Mouse (Mus musculus) adipocyte (in vitro differentiated cells): ENCODE measurements at regions not wholly inside any gene's neighbourhood (a gene's known extent, or its start where the extent isn't known, plus 50 kb on each side); places are given as distances from the start of the nearest gene placed in this dataset.
A peak's percentile ranks its signal among the peaks of the same experiment; 100 is the strongest.

ENCODE experiments used
- DNase-seq: peaks from one replicate; pipeline ENCODE4 v3.0.0-alpha.2; 2016; ENCODE audit warnings: low spot score

DNA sequence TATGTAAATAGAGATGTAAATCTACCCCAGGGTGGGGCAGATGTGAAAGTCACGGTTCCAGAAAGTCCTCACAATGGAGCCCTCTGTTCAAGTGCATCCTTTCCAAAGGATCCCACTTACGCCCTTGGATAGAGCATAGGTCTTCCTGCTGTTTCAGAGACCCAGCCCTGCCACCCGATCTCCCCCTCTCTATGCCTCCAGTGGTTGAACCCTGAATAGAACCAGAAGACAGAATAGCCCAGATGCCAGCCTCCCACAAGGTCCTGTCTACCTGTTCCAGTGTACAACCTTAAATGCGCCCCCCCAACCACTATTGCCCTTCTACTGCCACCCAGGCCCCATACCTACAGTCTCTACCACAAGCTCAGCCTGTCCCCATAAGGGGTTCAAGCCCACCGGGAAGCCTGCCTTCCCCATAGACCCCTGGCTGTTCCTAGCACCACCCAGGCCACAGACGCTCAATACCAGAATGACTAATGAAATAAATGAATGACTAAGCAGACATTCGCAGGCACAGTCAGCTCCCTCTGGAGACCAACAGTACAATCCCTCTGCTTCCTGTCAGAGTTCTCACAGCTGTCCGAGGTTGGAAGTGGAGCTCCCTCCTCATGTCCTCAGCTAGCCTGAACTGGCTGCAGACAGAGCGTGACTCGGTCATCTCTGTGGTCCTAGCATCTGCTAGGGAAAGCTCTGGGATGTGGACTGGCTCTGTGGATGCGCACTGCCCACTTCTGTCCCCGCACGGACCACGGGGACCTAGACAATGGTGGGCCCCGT lies 133.4 kb upstream of the 1600014C23Rik start:
- peak; percentile 56 for DNase-seq

DNA sequence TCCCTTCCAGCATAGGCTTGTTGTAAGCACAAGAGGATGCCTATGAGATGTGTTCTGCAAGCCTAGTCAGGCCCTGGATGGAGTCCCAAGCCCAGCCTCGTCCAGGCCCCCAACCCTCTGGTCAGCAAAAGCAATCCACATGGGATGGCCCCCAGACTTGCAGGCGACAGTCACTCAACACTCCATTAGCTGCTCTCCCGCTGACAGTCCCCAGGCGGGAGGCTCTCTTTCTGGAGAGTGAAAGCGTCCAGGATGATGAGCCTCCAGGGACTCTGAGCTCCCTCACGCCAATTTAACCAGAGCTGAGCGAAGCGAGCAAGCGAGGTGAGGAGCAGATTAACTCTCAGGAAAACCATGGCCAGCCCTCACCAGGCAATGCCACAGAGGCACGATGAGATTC lies 132.7 kb upstream of the 1600014C23Rik start:
- DNase-seq: no peak

DNA sequence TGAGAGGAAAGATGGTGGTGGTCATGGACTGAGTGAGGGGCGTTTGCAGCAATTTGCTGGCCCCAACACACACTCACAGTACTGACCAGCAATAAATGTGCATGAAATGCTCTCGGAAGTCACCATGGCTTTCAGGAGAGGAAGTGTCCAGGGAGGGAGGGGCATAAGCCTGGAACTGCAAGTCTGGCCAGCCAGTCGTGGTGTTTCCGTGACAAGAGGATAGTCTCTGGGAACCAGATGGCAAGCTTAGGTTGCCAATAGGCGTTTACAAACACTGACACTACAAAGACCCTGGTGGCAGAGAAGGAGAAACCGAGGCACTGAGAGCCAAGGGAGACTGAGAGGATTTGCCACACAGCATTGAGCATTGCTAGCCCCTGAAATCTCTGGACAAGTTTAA lies 132.3 kb upstream of the 1600014C23Rik start:
- DNase-seq: no peak

DNA sequence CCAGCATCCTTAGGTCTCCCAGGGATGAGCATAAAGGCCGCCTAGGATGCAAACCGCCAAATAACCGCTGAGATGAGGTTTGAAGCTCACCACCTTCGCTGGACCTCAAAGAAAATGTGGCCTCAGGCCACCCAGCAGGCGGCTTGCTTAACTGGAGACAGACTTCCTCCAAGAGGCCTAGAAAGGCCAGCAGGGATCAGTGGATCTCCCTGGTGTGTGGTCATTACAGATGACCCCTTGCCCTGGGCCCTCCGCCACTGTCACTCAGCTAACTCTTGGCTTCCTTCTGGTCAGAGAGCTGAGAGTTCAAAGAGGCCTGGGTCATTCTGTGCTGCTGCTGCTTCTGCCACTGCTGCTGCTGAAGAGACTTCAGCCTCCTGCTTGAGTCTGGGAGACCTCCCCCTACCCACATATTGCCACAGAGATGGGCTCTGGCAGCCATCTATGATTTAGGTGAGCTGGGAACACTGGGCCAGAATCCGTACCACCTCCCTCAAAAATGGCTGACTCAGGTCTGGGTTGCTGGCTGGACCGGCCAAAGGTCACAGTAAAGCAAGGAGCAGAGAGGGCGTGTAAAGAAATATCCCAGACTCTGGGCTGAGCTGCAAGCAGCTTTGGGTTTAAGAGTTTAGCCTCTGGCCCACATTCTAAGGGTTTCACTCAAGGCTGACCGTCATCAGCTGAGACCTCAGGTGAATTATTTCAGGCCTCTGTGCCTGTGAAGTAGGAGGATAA lies 130.0 kb upstream of the 1600014C23Rik start:
- peak; percentile 39 for DNase-seq

DNA sequence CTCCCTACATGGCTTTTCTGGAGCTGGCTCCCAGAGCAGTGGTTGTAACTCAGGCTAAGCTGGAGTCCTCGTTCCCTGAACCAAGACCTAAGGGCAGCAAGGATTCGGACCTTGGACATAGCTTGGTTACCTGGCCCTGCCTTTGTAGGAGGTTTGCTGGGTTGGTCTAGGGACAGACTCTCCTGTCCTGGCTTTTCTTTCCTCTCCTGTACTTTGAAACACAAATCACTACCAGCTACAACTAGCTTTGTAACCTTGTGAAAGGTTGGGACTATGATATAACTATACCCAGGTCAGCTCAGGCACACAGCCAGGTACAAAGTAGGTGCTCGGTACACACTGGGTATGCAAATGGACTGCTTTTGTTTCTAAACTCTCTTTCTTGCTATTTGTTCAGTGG lies 129.4 kb upstream of the 1600014C23Rik start:
- no peak for DNase-seq

DNA sequence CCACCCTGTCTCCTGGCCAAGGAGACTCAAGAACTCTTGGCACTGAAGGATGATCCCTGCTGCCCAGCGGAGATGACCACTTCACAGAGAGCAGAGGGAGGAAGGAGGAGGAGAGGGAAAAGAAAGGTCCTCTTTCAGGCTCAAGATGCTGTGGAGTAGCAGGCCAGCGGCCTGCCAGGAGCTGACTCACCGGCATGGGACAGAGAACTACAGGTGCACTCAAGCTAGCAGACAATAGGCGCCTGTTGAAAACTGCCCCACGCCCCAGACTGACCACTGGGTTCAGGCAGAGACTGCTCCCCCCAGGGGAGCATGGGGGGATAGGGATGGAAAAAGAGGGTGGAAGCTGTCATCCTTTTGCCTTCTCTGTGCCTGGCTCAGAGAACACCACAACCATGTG lies 125.8 kb upstream of the 1600014C23Rik start:
- DNase-seq: no peak

DNA sequence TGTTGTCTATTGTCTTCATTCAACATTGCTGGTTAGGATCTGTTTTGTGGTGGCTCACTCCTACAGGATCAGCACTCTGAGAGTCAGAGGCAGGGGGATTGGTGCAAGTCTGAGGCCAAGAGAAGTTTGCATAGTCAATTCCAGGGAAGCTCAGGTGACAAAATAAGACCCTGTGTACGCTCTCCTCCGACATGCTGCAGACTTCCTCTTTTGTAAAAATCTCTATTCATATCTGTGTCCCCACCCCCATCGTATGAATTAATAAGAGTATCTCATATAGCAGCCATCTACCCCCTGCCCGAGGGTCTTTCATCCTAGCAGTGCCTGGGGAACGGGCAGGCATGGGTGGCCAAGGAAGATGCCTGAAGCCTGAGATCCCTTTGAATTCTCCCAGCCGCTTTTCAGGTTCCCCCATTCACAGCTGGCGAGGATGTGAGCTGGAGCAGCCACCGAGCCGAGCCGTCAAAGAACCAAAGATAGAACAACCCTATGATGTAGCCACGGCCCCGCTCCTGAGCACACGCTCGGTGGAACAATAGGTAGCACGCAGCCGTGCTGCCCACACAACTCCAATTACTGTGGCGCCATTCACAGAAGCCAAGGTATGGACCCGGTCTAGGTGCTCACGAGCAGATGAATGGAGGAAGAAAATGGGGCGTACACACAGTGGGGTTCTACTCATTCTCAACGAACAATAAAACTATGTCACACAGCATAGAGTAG lies 120.4 kb upstream of the 1600014C23Rik start:
- DNase-seq: no peak

DNA sequence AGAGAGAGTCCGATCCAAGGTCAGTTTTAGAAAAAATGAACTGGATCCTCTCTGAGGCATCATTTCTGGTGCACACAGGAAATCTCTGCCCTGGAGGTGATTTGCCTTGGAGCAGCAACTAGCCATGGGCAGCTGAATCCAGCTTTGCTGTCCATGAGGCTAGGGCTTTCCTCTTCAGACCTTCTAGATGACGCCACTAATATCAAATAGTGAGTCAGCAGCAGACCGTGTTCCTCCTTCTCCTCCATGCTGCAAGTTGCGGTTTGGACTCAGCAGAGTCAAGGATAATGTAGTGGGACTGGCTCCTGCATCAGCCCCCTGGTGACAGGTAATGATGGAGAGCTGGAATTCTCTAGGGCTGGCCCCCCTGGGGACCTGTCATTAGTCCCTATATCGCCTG lies 118.8 kb upstream of the 1600014C23Rik start:
- DNase-seq: no peak

DNA sequence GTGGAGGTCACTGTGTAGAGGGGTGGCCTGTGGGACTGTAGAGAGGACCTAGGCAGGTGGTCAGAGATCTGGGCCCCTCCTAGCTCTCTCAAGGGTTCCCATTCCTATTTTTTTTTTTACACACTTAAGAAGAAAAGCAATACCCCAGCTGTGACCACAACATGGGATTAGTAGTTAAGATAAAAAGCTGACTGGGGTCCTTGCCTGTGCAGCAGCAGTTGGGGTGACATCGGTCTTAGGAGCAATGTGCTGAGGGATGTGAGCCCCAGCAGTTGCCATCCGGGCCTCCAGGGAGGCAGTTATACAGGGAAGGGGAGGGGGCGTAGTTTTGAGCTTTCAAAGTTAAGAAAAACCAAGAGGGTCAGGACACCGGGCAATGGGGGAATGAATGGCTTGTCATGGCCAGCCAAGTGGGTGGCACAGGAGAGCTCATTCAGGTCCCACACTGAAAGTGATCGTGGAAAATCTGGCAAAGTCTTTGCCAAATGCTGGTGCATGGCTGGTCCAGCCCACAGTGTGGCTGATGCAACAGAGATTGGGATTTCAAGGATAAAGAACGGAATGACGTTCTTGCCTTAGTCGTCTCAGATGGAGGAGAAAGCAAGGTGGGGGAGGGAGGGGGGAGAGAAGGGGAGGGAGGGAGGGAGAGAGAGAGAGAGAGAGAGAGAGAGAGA lies 118.2 kb upstream of the 1600014C23Rik start:
- no peak for DNase-seq

DNA sequence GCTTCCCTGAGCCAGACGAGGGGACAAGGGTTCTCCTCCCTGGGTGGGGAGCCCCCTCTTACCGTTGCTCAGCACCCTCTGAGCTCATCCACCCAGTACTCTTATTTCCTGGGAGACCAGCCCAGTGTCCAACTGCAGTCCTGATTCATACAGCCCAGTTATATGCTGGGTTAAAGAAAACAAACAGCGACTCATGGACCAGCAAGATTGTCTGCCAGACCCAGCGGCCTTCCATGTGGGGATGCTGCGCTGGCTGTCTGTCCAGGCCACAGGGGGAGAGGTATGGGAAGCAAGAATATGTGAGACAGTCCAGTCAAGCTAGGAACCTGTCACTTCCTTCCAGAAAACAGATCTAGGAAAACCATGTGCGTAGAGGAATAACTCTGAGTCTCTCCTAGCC lies 117.3 kb upstream of the 1600014C23Rik start:
- DNase-seq: no peak

DNA sequence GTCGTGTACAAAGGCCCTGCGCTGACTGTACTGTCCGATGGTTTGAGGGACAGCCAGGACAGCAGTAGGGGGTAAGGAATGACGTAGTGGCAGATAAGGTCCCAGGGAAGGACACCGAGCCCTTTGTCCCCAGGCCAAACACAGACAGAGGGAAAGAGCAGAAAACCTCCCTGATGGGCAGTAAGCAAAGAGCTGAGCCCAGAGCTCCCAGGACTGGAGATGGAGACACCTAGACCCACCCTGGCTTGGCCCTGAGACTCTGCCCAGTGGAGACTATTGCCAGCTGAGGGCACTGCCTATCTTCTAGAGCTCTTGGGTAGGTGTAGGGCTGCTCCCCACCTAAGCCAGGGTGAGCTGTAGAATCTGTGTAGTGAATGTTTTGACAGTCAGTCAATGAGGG lies 116.5 kb upstream of the 1600014C23Rik start:
- DNase-seq: no peak

DNA sequence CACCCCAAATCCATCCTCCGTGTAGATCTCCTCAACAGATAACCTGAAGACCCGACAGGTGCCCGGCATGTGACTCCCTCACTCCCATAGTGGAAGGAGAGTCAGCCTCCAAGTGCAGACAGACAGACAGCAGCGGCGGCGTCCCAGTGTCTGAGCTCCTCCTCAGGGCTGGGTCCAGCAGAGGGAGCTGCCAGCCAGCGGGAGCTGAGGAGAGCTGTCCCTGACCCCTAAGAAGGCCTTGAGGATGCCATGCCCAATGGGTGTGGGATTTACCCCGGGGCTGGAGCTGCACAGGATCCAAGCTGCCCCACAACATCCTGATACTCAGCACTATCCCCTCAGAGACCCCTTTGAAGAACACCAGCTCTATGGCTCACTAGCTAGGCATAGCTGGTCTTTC lies 115.0 kb upstream of the 1600014C23Rik start:
- peak; percentile 55 for DNase-seq

DNA sequence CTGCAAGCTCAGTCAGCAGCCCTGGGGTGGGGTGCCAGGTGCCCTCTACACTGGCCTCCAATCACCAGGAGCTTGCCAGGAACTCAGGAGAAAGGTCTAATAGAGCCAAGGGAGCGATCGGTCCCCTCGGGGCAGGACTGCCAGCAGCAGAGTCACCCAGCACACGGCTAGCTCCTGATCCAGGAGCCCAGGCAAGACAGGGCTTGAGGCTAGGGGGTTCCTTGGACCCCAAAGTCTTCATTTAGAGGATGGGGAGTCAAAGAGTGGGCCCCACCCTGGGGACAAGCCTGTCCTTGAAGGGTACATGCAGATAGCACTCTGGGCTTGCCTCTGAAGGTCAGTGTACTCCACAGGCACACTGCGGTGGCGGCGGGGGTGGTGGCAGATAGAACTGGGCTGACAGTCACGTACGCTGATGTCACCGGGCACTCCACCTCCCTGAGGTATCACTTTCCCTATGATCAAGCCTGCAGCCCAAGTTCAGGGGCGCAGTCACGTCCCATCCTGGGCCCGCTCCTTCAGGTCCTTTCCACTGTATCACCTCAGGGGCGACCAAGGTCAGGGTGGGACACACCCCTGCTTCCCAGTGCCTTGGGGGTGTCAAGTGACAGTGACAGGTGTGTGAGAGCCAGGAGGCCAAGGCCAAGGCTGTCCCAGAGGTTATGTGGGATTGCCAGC lies 114.2 kb upstream of the 1600014C23Rik start:
- no peak for DNase-seq

DNA sequence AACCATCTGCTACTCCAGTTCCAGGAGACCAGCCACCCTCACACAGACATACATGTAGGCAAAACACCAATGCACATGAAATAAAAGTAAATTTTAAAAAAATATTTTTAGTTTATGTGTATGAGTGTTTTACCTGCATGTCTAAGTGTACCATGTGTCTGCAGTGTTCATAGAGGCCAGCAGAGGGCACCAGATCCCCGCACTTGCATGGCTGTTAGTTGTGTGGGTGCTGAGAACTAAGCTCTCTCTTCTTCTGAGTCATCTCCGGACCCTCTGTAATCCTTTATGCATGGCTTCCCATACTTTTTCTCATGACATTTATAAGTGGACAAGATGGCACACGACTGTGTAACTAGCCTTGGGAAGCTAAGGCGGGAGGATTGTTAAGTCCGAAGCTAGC lies 112.2 kb upstream of the 1600014C23Rik start:
- DNase-seq: no peak

DNA sequence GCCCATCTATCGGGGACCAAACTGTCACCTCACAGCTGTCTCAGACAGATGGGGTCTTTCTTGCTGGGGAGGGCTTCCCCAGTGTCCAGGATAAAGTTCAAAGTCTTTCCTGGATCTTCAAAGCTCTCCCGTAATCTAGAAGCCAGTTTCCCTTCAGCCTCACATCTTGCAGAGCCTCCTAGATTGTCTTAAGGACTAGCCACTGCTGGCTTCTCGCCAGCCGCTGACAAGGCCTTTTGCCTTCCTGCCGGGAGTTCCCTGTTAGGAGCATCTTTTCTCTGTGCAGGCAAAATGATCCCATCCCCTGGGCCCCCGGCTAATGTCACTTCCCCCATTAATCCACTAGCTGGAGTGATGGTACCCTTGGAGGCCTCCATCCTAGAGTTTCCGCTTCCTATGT lies 103.1 kb upstream of the 1600014C23Rik start:
- DNase-seq: no peak

DNA sequence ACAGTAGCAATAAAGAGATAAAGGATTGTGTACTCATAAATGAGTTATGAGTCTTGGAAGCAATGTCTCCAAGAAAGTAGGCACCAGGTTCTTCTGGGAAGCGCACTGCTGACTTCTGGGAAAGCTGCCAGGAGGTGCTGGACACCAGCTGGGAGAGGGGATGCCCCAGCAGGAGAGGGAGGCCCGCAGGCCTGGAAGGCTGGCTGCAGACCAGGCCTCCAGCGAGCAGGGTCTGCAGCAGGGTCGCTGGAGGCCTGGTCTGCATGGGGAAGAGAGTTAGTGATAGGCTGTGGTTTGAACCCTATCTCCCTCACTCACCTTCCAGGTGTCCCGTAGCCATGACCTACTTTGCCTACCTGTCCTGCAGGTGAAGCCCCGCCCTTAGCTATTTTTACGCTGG lies 102.6 kb upstream of the 1600014C23Rik start:
- peak; percentile 53 for DNase-seq

DNA sequence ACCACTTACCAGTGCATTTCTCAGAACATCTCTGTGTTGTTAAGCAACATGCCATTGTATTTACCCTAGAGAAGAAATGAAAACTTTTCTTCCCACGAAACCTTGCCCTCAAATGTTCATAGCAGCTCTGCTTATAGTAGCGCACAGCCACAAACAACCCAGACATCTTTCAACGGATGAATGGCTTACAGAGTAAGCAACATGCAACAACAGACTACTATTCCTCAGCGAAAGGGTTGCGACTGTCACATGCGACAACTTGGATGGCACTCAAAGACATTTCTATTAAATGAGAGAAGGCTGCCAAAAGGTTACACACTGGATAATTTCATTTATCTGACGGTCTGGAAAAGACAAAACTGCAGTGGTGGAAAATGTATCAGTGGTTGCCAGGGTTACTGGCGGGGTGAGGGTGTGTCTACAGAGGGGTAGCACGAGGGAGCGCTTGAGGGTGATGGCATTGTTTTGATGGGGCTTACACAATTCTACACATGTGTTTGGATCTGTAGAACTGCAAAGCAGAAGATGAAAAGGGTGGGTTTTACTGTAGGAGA lies 101.0 kb upstream of the 1600014C23Rik start:
- DNase-seq: no peak

DNA sequence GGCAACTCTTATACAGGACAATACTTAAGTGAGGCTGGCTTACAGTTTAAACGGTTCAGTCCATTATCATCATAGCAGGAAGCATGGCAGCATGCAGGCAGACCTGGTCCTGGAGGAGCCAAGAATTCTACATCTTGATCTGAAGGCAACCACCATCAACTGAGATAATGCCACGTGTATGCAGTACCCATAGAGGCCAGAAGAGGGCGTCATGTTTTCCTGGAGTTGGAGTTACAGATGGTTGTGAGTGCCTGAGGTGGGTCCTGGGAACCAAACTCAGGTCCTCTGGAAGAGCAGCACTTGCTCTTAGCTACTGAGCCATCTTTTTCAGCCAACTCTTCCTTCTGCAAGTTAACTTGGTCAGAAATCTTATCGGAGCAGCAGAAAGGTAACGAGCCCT lies 96.7 kb upstream of the 1600014C23Rik start:
- no peak for DNase-seq

DNA sequence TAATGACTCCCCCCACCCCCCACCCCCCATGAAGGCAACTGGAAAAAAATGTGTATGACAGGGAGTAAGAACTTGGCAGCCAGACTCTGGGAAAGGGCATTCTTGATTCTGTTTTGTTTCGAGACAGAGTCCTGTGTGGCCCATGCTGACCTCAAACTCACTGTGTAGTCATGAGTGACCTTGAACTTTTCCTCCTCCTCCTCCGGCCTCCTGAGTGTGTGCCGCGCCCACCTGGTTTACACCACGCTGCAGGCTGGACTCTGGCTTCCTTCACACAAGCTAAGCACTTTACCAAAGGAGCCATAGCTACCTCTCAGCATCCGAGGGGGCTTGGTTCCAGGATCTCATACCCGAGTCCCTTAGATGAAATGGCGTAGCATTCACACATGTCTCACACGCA lies 95.9 kb upstream of the 1600014C23Rik start:
- no peak for DNase-seq

DNA sequence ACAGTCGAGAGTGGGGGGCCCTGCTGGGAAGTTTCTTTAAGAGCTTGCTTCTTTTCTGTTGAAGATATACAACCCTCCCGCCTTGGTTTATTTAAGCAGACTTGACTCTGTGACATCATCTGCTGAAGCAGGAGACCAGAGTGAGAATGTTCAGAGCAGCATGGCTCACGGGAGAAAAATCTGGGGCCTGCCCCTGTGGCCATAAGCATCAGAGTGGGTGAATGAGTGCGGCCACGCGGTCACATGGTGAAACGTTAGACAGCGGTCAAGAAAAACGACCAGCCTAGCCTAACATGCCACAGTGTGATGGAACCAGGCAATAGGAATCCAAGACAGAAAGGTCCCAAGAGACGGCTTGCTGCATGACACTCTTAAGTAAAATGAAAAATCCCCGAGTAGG lies 95.2 kb upstream of the 1600014C23Rik start:
- DNase-seq: no peak

DNA sequence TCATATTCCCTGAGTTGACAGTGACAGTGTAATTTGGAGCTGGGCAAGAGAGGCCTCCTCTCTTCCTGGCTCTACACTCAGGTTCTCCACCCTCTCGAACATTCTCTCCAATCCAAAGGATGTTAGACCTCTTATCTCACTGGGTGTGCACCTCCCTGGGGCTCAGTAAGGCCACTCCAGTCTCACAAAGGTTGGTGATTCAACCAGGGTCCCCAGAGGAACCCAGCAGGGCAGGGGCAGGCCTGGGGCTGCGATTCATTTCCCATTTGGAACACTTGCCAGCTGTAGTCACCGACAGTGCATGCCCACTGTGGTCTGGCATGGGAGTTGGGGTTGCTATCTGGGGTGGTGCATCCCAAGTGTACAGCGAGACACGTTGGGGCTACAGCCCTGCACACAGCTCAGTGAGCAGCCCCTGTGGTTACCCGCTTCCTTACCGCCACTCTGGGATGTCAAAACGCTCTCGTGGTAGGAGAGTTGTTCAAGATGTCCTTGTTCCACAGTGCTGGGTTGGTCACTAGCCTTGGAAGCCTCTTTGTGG lies 94.7 kb upstream of the 1600014C23Rik start:
- no peak for DNase-seq
